Mouse (Mus musculus) right cerebral cortex, postnatal 10 days (tissue): ENCODE measurements around the gene Adat3.
"Not testable (repeated sequence)": the region's sequence is repeated elsewhere in the genome, so short reads cannot be mapped to it uniquely, and the experiment has no call there.

Source experiments
- DNase-seq, 2 experiments: peaks; one replicate each; pipeline ENCODE4 v3.0.0; 2021; ENCODE audit warnings: low spot score in 2 of 2

Gene Adat3

DNA sequence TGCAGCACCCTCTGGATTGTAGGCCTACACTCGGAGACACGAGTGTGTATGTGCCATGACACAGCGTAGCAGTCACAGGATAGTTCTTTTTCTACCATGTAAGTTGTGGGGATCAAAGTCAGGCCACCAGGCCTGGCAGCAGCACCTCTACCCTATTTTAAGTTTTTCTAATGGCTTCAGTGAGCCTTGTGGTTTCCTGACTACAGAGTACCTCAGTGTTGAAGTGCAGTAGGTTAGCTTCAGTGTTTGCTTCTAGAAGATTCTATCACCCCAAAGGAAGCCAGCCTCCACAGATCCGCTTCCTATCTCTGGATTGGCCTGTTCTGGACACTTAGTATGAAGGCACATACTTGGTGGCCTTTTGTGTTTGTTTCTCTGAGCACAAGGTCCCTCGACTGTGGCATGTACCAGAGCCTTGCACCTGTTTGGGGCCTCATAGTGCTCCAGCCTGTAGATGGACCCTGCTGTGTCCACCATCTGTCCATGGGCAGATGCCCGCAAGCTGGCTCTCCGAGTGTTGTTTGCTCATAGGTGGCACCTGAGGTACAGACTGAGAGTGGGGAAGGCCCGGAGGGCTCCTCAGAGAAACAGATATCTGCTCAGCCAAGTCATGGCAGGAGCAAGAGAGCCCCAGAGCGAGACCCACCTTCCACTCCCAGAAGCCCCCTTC lies 7.6 kb downstream of the Adat3 start:
- no peak for DNase-seq

DNA sequence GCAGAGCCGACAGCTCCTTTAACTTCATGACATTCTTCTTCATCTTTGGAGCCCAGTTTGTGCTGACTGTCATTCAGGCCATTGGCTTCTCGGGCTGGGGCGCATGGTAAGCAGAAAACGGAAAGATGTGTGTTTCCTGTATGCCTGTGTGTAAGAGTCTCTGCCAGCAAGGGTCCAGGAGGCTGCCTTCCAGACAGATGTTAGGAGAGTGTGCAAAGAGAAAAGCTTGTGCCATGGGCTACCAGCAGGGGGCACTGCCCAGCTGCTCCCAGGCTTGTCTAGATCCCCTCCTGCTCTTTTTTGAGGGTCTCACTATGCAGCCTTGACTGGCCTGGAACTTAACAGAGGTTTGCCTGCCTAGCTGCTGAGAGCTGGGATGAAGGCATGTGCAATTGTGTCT lies 8.3 kb downstream of the Adat3 start:
- DNase-seq, result no peak

DNA sequence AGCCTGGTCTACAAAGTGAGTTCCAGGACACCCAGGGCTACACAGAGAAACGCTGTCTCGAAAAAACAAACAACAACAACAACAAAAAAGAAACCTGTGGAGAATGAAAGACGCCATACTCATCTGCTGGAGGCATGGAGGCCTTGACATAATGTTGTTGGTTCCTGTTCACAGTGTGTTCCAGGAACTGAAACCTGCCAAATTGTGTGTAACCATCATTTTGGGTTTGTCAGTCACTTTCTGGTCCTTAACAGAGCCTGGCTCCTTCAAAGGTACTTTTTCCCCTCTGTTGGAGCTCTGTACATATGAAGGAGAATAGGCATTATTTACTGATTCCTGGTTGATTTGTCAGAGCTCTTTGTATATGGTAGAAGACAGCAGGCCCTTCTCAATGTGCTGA lies 9.2 kb downstream of the Adat3 start:
- DNase-seq, result no peak

DNA sequence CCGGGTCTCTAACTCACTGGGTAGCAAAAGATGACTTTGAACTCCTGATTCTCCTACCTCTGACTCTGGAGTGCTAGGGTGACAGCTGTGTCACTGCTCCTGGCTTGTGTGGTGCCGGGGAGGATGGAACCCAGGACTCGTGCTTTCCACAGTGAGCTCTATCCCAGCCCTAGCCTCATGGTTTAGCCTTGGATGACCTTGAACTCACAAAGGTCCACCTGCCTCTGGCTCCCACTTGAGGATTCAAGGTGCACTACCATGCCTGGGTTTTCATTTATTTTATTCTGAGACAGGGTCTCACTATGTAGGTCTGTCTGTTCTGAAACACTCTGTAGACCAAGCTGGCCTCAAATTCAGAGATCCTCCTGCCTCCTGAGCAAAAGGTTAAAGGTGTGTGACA lies 11.1 kb downstream of the Adat3 start:
- no peak for DNase-seq

DNA sequence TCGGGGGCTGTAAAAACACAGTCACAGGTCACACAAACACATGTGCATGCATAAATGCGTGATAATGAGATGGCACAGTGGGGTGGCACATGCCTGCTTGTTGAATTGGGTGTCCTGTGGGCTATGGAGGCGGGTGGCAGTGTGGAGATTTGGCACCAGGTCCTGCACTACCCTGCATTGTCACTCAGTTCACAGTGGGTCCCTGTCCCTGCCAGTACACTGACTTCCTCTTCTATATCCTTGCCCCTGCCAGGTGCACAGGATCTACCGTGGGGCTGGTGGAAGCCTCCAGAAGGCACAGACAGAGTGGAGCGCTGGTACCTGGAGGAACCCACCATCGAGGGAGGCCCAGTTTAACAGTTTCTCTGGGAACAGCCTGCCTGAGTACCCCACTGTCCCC lies 11.7 kb downstream of the Adat3 start:
- DNase-seq, result no peak

DNA sequence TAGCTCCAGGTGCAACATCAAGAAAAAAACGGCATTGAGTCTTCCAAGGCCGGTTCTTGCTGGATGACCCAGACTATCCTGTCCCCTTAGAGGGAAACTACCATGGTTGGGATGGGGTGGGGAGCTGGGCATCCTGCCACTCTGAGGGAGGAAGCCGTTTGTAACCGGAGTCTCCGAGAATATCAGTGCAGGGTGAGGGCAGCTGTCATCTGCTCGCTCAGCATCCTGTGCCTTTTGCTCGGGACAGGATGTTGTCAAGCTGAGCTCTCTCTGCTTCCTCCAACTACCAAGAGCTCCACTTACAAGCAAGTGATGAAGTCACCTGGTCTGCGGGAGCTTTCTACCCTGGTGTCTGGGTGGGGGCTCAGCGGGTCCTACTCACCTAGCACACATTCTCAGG lies 15.5 kb downstream of the Adat3 start:
- DNase-seq, result peak in 1 of 2 experiments; percentile 53

DNA sequence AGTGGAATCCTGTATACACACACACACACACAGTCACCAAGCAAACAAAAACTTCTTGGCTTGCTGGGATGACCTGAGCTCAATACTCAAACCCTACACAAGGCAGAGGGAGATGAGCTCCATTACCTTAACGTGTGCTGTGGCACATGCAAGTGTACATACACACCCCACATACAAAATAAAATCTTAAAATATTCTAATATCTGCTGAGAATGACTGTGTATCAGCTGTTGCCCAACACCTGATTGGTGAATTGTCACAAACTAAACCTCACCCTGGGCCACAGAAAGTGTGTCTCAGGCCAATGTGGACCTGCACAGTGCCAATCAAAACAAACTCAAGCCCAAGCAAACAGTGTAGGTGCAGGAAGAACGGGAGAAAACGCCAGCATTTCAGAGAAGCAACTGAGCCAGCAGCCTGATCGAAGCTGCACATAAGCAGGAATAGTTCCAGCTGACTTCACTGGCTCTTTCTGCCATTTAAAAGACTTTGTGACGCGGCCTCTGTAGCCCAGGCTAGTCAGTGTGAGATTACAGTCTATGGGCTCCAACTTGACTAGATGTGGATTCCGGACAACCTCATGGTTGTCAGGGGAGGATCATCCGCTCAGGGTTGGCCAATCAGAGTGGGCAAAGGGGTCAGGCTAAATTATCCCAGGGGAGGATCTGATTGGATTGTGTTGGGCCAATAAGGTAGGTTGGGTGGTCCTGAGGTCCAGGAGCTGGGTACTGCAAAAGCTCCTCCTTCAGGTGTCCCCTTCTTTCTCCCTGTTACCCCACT lies 17.0 kb downstream of the Adat3 start:
- no peak for DNase-seq

DNA sequence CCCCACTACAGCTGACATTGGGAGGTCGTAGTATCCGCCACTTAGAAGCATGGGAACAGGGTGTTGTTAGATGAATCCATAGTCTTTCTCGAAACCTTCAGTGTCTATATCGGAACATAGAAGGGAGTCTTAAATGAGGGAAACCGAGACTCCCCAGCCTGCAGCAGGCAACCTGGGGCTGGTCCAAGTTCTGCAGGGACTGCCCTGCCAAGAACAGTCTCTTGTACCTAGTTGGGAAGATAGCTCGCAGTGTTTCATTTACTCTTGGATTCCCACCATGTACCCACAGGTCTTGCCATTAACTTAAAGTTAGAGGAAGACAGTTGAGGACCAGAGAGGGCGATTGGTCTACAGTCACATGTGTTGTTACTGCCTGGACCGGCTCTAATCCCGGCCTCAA lies 17.7 kb downstream of the Adat3 start:
- no peak for DNase-seq

DNA sequence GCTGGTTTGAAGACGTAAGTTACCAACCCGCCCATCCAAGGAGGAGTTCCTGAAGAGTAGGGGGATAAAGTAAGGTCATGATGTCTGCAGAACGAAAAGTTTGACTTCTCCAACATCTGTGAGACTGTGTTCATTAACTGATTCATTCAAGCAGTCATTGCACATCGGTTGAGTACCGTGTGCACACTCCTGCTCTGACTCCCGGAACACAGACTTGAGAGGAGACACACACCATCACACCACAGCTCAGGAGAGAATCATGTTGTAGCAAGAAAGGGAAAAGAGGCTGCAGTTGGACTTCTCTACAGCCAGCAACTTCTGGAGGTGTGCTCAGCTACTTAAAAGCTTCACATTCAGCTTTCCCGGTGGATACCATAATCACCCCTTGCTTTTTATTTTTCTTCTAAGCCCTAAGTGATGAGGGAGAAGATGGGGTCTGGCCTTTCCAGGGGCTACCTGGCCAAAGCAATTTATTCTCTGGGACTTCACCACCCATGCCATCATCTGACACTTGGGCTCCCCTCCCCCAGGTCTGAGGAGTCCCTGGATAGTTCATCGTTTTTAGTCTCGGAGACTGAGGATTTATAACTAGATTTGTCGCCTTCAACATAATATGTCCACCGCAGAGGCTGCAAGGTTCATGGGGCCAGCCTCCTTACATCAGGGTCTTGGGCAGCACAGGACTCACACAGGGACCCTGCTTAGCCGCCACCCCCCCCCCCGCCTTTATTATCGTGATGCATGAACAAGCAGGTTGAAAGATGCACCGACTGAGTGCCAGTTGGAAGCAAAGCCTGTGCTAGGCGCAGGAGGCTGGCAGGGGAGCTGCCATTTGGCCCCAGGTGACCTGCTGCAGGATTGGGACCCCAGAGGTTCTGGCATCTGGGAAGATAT lies 18.4 kb downstream of the Adat3 start:
- peak in 1 of 2 experiments; percentile 67 for DNase-seq

DNA sequence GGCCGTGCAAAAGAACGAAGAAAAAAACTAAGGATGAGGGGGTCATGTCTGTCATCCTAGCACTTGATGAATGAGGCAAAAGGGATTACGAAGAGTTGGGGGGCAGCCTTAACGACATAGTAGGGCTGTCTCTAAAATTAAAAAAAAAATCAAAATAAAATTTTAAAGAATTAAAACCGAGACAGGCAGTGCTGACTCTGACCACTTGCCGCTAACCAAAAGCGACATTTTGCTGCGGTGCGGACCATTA lies 18.9 kb downstream of the Adat3 start:
- DNase-seq, result no peak

DNA sequence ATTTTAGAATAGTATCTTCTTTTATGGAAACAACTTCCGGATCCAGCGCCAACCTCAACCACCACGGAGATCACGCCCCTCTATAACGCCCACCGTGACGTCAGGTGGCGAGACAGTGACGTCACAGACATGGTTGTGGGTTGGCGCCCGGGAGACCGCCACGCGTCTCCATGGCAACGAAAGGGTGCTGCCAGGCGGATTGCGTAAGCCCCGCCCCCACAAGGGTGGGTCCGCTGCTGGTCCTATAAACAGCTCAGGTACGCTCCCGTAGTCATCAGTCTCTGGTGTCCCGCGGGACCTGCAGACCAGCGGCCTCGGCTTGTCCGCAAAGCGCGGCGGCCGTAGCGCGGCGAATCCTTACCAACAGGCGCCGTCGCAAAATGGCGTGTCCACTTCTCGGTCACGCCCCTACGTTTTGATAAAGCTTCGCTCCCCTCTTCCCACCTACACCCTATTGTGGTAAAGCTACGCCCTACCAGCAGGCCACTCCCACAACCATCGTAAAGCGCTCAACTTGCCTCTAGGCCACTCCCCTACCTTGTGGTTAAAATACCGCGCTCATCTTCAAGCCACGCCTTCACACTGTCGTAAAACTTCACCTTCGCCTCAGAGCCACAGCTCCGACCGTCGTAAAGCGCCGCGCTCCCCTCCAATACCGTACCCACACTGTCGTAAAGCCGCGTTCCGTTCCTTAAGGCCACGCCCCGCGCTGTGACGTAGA lies 19.4 kb downstream of the Adat3 start:
- peak; percentile 100 for DNase-seq

DNA sequence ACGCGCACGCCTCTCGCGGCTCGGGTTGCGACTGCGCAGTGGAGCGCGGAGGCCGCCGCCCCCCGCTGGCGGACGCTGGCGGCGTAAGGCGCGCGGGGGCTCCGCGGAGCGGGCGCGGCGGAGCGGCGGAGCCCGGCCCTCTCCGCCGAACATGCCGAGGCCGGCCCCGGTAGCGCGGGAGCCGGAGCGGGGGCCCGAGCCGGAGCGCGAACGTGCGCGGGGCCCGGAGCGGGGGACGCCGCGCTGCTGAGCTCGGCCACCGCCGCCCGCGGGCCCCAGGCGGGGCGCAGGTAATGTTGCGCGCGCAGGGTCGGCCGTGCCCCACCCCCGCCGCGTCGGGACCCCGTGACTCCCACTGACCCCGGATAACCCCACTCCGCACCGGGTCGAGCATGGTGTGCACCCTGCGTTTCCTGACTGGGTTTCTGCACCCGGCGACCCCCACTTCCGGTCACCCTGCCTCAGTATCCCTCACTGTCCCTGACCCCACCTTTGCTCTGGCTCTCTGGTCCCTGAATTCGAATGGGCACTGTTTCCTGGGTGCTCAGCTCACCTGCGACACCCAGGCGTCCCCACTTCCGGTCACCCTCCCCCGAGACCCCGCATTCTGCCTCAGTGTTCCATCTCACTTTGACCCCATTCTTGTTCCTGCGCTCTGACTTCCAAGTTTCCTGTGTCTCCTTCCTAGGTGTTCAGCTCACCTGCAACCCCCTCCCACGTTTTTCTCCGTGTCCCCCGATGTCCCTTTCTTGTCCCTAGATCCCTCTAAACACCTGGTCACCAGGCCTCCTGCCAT lies 20.2 kb downstream of the Adat3 start, which contains the start of gene Csnk1g2:
Gene Csnk1g2 (plus strand): TSS at position 178 of the 796 bp plus-strand sequence.
- peak; percentile 80 to 83 for DNase-seq

DNA sequence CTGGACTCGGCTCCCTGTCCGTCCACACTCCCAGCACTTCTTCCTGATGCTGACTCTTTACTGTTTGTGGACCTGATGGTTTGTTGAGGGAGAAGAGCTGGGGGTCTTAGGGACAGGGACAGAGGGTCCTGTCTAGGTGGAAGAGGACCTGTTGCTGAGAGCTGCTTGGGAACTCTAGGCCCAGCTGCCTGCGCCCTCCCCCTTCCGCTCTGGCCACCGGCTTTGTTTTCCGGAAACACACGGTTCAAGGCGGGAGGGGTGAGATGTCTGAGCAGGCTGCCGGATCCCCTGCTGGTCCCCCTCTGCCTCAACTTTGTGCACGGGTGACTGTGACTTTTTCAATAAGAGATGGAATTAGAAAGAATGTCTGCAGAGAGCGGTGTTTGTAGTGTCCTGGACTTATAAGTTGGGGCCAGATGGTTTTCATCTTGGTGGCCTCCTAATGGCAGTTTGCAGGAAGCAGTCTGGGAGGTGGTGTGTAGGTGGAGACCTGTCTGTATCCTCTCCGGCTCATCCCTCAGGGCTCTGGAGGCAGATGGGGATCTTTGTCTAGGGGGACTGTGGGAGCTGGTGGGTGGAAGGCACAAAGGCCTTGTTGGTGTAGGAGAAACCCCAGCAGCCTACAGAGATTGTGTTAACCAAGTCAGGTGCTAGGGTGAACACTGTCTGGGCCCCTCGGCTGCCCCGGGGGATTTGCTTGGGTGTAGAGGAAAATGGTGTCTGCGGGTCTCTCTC lies 20.9 kb downstream of the Adat3 start:
- DNase-seq, result no peak

DNA sequence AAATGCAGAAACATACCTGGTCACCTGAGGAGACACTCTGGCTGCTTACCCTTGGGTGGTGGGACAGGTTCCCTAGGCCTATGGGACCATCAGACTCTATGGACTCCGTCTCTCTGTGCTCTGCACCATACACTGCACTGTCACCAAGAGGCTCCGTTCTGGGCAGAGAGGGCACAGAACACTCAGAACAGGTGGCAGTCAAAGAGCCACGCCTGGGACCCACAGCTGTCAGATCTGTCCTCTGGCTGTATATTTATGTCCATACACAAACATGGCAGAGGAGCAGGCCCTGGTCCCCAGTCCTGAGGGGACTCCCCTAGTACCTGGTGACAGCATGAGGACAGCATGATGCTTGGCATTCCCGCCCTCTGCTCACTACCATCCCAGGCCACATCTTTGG lies 23.1 kb downstream of the Adat3 start:
- DNase-seq, result no peak

DNA sequence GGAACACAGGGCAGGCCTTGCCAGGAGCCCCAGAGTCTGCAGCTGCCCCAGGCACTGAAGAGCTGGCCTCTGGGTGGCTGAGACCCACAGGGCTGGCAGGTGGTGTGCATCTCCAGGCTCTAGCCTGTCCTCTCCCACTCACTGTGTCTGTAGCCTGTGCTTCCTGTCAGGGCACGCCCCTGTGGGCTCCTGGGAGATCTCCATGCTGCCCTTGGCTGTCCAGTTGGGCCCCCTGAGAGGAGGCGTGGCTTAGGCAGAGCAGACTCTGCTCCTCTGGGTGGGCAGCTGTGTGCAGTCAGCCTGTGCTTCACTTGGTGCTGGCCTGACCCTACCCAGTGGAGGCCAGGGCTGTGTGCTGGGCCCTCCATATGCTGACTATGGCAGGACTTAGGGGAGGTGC lies 25.0 kb downstream of the Adat3 start:
- no peak for DNase-seq

DNA sequence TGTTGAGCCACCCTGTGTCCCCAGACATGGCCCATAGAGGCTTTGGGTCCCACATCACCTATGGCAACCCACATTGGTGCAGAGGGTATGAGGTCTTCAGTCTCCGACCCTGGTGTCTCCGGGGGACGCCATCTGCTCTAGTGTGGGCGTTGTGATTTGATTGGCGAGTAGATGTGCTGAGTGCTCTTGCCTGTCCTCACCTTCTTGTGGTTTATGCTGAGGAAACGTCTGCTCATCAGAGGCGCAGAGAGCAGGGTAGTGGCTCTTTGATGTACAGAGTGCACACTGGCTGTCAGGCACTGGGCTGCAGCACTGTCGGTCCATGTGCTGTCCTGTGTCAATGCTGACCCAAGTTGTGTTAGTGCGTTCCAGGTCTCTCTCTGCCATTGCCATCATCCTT lies 26.2 kb downstream of the Adat3 start:
- no peak for DNase-seq

DNA sequence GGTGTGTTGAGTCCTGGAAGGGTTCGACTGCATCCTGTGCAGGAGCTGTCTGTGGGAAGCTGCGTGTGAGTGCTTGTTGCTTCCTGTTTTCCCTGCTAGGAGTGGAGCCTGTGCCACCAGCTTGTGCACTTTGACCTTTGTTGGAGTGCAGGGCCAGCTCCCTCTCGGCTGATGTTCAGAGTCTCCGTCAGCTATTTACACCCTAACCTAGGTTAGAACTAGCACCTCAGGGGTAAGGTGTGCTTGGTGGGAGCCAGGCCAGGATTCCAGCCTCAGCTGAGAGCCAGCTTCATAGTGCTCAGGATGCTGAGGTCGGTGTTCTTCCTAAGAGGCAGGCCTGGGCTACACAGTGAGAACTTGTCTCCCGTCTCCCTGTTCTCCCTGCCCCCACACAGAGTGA lies 32.7 kb downstream of the Adat3 start:
- no peak for DNase-seq

DNA sequence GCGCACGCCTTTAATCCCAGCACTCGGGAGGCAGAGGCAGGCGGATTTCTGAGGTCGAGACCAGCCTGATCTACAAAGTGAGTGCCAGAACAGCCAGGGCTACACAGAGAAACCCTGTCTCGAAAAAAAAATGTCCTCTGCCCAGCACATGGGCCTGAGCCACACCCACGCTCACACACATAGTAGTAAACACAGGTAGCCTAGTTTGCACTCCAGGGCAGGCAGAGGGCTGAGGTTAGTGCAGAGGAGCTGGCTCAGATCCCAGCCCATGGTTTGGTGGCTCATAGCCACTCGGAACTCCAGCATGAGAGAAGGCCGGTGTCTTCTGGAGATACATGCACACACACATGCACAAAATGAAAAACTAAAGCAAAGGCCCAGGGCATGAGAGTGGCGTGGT lies 44.3 kb downstream of the Adat3 start:
- DNase-seq, result no peak

DNA sequence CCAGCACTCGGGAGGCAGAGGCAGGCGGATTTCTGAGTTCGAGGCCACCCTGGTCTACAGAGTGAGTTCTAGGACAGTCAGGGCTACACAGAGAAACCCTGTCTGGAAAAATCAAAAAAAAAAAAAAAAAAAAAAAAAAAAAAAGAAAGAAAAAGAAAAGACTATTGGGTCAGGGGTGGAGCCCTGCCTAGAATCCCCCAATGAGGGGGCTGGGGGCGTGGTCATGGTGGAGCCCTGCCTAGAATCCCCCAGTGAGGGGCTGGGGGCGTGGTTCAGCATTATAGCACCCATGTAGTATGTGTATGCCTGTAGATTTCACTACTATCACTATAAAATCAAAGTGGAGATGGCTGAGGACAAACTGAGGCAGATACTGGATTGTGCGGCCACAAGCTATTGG lies 47.2 kb downstream of the Adat3 start:
- DNase-seq, result not testable (repeated sequence)

DNA sequence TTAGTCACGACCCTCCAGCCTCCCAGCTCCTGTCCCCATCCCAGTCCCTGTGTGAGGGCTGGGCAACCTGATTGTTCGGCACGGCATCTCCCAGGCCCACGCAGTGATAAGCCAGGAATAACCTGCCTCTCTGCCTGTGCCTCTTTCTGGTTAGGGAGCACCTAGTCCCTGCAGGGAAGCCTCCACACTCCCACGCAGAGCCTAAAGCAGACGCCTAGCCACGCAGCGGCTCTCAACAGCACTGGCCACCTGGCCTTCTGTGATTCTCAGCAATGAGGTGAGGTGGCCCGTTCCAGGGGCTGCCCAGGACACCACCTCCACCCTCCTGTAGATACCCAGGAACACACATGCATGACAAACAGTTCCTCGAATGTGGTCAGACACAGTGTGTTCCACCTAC lies 47.7 kb downstream of the Adat3 start:
- DNase-seq, result no peak
